Mouse (Mus musculus) E14TG2a.4 (cell line): ENCODE data around the gene Gpr45.

Source experiments
- CTCF ChIP-seq: conservative IDR thresholded peaks from 2 replicates; pipeline ENCODE4 v1.5.1; 2014; ENCODE audit warnings: low read length
- POU5F1 ChIP-seq: IDR thresholded peaks from 2 replicates; pipeline ENCODE4 v1.6.1; 2014; ENCODE audit warnings: low read length, borderline replicate concordance

DNA sequence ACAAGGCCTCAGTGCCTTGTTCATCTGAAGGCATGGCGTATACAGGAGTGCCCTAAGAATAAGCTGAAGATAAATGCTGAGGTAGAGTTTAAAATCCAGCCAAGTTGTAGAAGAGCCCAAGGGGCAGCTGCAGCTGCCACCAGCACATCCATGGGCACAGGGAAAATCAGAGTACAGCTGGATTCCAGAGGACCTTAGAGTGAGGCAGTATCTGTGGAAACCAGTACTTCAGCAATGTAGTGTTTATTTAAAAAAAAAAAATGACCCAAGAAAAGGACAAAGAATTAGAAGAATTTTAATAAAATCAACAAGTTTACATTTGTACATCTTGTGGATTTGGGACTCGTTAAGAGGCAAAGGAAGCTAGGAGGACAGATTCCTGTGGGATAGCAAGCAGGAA, 94.3 kb downstream of the Gpr45 start:
- TF ChIP-seq CTCF, result no peak
- no peak for TF ChIP-seq POU5F1
